Mouse (Mus musculus): ENCODE measurements around the gene Noc4l. TPM values are rescaled to one million over a fixed set of nuclear protein-coding genes. Genes with fewer than 3 reads are reported as not detected.

Noc4l gene
- 10 to 100 TPM; 12.6 to 13.3 TPM for total RNA-seq (2021)
- long read RNA-seq, experiment 1, transcript Noc4l-201 (15 exons, 2,075 nt) = major isoform, 33 of 37 reads
- long read RNA-seq, experiment 1, partial matches to known transcripts = 2 of 37 reads
- long read RNA-seq, experiment 1, other reads (novel, unspliced or antisense) = 2 of 37 reads
- long read RNA-seq, experiment 2, transcript Noc4l-201 (15 exons, 2,075 nt) = major isoform, 23 of 29 reads
- long read RNA-seq, experiment 2, partial matches to known transcripts = 3 of 29 reads
- long read RNA-seq, experiment 2, other reads (novel, unspliced or antisense) = 3 of 29 reads

DNA sequence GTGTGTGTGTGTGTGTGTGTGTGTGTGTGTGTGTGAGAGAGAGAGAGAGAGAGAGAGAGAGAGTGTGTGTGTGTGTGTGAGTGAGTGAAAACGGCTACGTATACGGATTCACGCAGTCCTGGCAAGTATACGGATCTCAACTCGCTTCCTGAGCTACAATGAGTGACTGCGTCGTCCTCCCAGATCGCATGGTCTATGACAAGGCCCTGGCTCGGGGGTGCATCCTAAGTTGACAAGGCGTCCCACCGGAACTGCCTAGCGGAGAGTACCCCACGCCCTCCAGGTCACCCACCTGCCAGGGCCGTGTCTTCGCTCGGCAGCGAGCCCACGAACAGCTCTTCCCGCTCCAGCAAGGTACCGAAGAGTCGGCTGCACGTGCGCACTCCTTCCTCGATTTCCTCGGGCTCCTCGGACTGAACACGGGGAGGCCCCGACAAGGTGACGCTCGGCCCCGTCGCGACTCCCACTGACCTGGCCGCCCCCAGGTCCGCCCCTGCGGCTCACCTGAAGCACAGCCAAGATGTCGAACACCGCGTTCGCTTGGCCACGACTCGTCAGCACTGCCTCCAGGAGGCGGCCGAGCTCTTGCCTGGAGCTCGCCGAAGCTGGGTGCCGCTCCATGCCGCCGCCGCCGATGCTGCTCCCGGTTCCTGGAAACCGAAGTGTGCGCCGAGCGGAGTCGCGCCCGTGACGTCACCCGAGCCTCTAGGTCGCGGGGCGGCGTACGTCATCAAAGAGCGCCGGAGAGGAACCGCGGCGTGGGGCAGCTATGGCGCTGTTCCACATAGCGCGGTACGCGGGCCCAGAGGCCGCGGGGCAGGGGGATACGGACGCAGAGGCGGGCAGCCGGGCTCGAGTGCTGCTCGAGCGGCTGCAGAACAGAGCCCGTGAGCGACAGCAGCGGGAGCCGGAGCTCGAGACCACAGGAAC lies at the start of gene Noc4l, which contains the start of gene Ddx51:
Gene Noc4l (minus strand): TSS at position 699 of the 930 bp plus-strand sequence.
Gene Ddx51 (plus strand): TSS at position 733 of the 930 bp plus-strand sequence.
- intact Hi-C loops (cut with DNase I) = no loop called here

DNA sequence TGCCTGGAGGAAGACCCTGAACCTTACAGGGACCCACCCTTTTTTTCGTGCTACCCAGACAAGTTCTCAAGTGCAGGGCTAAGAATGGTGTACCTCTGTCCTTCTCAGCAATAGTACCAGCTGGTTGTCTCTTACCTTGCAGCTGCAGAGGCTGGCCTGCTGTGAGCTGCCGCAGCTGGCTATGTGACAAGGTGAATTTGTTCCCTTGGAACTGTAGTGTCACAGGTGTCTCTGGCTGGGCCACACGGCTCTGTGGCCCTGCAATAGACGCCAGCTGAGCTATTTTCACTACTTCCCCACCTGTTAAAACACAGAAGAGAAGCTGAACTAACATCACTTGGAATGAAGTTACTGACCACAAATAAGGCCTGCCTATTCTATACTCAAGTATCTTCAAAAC lies 45.4 kb upstream of the Noc4l start:
- intact Hi-C loops (cut with DNase I) = no loop called here
- no peak for DNase-seq

More for the DNA sequence above, at the start of gene Noc4l, which contains the start of gene Ddx51:
- DNase-seq = peak; percentile 97 to 98

GRCm38 (mm10) chr5:110682041-110682440 lies 28.8 kb upstream of the Noc4l start:
- no peak for DNase-seq
- intact Hi-C loops (cut with DNase I) = no loop called here

DNA sequence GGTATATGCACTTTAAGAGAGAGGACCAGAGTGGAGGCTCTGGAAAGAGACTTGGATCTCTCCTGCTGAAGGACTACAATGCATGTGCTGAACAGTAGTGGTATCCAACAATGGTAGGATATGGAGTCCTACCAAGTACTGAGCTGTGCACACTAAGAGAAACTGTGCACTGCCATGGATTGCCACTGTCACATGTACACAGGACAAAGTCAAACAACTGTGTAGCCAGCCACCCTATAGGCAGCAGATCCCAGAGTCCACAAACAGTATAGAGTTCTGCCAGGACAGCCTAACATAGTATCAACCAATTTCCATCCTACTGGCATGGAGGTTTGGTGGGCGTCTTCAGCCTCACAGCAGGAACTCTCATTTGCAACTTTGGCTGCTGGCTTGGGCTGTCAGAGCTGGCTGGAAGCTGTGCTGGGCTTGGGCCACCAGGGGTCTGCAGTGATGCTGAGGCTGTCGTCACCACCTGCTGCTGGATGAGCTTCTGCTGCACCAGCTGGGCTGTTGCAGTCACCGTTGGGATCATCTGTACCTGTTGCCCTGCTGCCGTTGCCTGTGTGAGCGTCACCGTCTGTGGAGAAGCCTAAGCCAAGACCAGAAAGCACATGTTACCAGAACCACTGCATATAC lies 12.4 kb upstream of the Noc4l start:
- no peak for DNase-seq
- intact Hi-C loops (cut with DNase I) = no loop called here

GRCm38 (mm10) chr5:110664750-110665269 lies 11.6 kb upstream of the Noc4l start:
- DNase-seq = no peak
- intact Hi-C loops (cut with DNase I) = no loop called here

GRCm38 (mm10) chr5:110664041-110664440 lies 10.8 kb upstream of the Noc4l start:
- no peak for DNase-seq
- intact Hi-C loops (cut with DNase I) = no loop called here

DNA sequence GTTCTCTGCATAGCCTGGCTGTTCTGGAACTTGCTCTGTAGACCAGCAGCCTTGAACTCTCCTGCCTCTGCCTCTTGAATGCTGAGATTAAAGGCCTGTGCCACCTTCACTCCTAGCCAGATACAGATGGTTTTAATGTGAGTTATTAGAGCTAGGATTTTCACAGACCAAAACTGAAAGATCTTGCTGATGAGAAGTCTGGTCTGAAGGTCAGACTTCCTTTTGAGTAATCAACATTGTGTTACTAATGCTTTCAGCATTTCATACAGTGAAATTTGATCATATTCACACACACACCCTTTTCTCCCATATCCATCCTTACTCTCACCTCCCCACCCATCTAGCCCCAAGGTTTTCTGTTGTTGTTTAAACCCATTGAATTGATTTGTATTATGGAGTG lies 6.5 kb upstream of the Noc4l start:
- DNase-seq = no peak
- intact Hi-C loops (cut with DNase I) = no loop called here

GRCm38 (mm10) chr5:110653686-110654085 lies 469 bp upstream of the Noc4l start:
- intact Hi-C loops (cut with DNase I) = no loop called here
- DNase-seq = no peak

DNA sequence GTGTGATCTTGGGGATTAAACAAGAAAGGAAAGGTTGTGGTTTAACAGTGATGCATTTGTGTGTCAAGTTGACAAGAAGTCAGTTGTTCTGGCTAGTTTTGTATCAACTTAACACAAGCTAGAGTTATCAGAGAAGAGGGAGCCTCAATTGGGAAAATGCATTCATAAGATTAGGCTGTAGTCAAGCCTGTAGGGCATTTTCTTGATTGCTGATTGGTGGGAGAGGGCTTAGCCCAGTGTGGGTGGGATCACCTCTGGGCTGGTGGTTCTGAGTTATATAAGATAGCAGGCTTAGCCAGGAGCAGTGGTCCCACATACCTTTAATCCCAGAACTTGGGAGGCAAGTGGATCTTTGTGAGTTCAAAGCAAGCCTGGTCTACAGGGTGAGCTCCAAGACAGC lies 6.8 kb downstream of the Noc4l start:
- intact Hi-C loops (cut with DNase I) = no loop called here

DNA sequence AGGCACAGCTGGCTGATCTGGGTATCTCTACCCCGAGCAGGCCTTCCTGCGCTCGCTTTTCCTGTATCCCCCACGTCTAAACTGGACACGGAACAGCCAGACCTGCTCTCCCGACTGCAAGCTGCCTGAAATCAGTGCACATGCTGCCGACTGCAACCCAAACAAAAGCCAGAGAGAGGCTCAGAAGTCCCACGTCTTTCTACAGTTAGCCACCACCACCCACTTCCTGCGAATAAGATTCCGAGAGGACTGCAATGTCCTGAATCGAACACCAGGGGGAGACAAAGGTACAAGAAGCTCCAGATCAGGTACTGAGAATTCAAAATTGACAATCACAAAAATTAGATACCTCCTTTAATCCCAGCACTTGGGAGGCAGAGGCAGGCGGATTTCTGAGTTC lies 13.8 kb downstream of the Noc4l start:
- DNase-seq = peak; percentile 65 to 72
- intact Hi-C loops (cut with DNase I) = no loop called here

More for the DNA sequence above, 6.8 kb downstream of the Noc4l start:
- no peak for DNase-seq

DNA sequence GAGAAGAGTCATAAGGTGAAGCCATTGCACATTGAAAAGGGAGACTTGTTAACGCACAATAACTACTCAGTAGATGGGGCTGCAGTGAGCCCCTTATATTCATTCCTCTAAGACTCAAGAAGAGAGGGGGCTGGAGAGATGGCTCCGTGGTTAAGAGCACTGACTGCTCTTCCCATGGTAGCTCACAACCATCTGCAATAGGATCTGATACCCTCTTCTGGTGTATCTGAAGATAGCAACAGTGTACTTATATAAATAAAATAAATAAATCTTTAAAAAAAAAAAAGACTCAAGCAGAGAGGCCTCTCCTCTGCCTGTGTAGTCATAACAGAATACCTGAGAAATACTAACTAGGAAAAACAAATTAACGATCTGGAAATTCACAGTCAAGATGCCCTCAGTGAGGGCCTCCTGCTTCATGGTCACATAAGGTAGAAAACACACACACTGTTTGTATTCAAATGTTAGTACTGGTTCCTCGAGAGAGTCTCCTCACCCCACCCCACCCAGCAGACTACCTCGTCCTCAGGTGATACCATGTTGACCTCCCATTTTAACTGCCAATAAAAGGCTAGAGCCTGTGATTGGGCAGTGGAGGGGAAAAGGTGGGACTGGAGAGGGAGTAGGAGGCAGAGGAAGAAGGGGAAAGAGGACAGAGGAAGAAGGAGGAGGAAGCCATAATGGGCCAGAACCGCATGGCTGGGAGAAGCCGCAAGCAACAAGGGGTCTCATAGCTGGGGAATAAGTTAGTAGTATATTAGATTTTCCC lies 14.7 kb downstream of the Noc4l start:
- DNase-seq = no peak
- intact Hi-C loops (cut with DNase I) = no loop called here

- peak in 1 of 2 experiments; percentile 31 for DNase-seq
- intact Hi-C loops (cut with DNase I) = loop anchor here (1.0 kb wide), 2 partner anchors 143 to 279 kb away; no protein-coding TSS in a partner anchor
These were observed 17.1 kb downstream of the Noc4l start for GRCm38 (mm10) chr5:110635951-110636707.

- DNase-seq = no peak
- intact Hi-C loops (cut with DNase I) = no loop called here
These were observed 23.6 kb downstream of the Noc4l start for GRCm38 (mm10) chr5:110629525-110630120.

GRCm38 (mm10) chr5:110628156-110628555 lies 25.1 kb downstream of the Noc4l start:
- intact Hi-C loops (cut with DNase I) = no loop called here
- no peak for DNase-seq

- no peak for DNase-seq
- intact Hi-C loops (cut with DNase I) = no loop called here
These were observed 25.9 kb downstream of the Noc4l start for GRCm38 (mm10) chr5:110627351-110627750.

- DNase-seq = no peak
- intact Hi-C loops (cut with DNase I) = no loop called here
These were observed 28.9 kb downstream of the Noc4l start for GRCm38 (mm10) chr5:110624319-110624718.

GRCm38 (mm10) chr5:110619226-110619625 lies 34.0 kb downstream of the Noc4l start:
- intact Hi-C loops (cut with DNase I) = no loop called here

DNA sequence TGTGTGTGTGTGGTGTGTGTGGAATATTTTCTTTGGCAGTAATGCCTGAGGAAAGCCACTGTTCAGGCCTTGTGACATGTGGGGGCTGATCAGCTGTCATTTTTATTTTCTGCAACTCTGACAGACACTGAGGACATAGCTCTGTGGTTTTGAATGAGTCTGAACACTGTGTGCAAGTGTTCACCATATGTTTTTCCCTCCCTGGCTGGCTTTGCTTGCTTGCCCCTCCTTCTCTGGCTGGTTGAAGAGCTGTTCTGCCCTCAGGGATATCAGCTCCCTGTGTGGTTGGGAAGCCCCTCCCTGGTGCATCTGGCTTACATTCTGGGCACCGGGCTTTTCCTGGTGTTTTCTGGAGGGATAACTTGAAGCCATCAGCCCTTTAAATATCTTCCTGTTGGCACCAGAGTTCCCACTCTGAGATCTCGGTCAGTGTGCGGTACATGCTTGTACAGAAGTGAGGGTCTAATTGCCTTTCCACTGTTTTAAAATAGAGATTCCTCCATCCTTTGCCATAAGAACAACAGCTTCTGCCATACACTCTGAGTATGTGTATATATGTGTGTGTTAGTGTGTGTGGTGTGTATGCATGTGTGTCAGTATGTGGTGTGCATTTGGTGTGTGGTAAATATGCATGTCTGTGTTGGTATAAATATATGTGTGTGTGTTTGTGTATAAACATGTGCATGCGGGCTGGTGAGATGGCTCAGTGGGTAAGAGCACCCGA lies 41.6 kb downstream of the Noc4l start:
- DNase-seq = no peak
- intact Hi-C loops (cut with DNase I) = no loop called here

More at GRCm38 (mm10) chr5:110619226-110619625, 34.0 kb downstream of the Noc4l start:
- no peak for DNase-seq
